Mouse (Mus musculus) 416B (cell line): ENCODE data around the gene Arpc5.
"Not testable (repeated sequence)": the region's sequence is repeated elsewhere in the genome, so short reads cannot be mapped to it uniquely, and the experiment has no call there.

Source experiments
- DNase-seq: peaks from one replicate; pipeline ENCODE4 v3.0.0; 2011; ENCODE audit warnings: low read depth

The Arpc5 gene

GRCm38 (mm10) chr1:152779071-152779737 lies 12.9 kb downstream of the Arpc5 start:
- DNase-seq = peak; percentile 77

- DNase-seq = no peak
These were observed 18.3 kb downstream of the Arpc5 start for GRCm38 (mm10) chr1:152784620-152785019.

- not testable (repeated sequence) for DNase-seq
These were observed 19.1 kb downstream of the Arpc5 start for GRCm38 (mm10) chr1:152785446-152785845.

GRCm38 (mm10) chr1:152786953-152787352 lies 20.6 kb downstream of the Arpc5 start:
- DNase-seq = peak; percentile 67

GRCm38 (mm10) chr1:152788121-152788660 lies 21.8 kb downstream of the Arpc5 start:
- no peak for DNase-seq

- peak; percentile 93 for DNase-seq
These were observed 23.9 kb downstream of the Arpc5 start for GRCm38 (mm10) chr1:152790254-152790653.

- DNase-seq = no peak
These were observed 24.5 kb downstream of the Arpc5 start for GRCm38 (mm10) chr1:152790821-152791220.

GRCm38 (mm10) chr1:152791269-152791668 lies 24.9 kb downstream of the Arpc5 start:
- no peak for DNase-seq

GRCm38 (mm10) chr1:152792736-152793494 lies 26.6 kb downstream of the Arpc5 start:
- DNase-seq = no peak

GRCm38 (mm10) chr1:152793495-152794130 lies 27.3 kb downstream of the Arpc5 start:
- no peak for DNase-seq

- DNase-seq = no peak
These were observed 29.4 kb downstream of the Arpc5 start for GRCm38 (mm10) chr1:152795688-152796255.

- DNase-seq = no peak
These were observed 30.4 kb downstream of the Arpc5 start for GRCm38 (mm10) chr1:152796683-152797263.

GRCm38 (mm10) chr1:152798125-152798524 lies 31.8 kb downstream of the Arpc5 start:
- DNase-seq = peak; percentile 93

GRCm38 (mm10) chr1:152799897-152800296 lies 33.6 kb downstream of the Arpc5 start, which contains the start of gene Ncf2:
Ncf2 (plus strand) TSS chr1:152800194.
- peak; percentile 50 for DNase-seq

GRCm38 (mm10) chr1:152800633-152801176 lies 34.4 kb downstream of the Arpc5 start:
- DNase-seq = no peak

- no peak for DNase-seq
These were observed 38.6 kb downstream of the Arpc5 start for GRCm38 (mm10) chr1:152804907-152805306.

- DNase-seq = peak; percentile 83
These were observed 41.5 kb downstream of the Arpc5 start for GRCm38 (mm10) chr1:152807619-152808391.

GRCm38 (mm10) chr1:152808392-152808680 lies 42.0 kb downstream of the Arpc5 start:
- DNase-seq = peak; percentile 66

- DNase-seq = peak; percentile 77
These were observed 43.4 kb downstream of the Arpc5 start for GRCm38 (mm10) chr1:152809541-152810252.
